Mouse (Mus musculus) kidney, embryonic 16.5 days (tissue): ENCODE data around the gene Zfp57. TPM values are rescaled to one million over a fixed set of nuclear protein-coding genes. Genes with fewer than 3 reads are reported as not detected.

Source experiments
- ATAC-seq: fragments of 200-750 bp; cut with Nextera tagmentation; 2 replicates; pipeline ENCODE4 v1.8.0; 2017; ENCODE audit warnings: moderate TSS enrichment; ENCODE audit not compliant: low FRiP score, low TSS enrichment
- H3K27ac ChIP-seq: fragments of 300-500 bp; sonication (generic); 2 replicates; pipeline ENCODE4 v1.5.1; 2014; ENCODE audit warnings: low read length
- H3K27me3 ChIP-seq: fragments of 300-500 bp; sonication (generic); 2 replicates; pipeline ENCODE4 v1.6.1; 2014; ENCODE audit warnings: low read length, control low read depth, mixed read lengths; ENCODE audit not compliant: insufficient read depth
- H3K36me3 ChIP-seq: fragments of 300-500 bp; sonication (generic); 2 replicates; pipeline ENCODE4 v1.6.1; 2014; ENCODE audit warnings: low read length, control low read depth, mixed read lengths; ENCODE audit not compliant: insufficient read depth
- H3K4me1 ChIP-seq: fragments of 300-500 bp; sonication (generic); 2 replicates; pipeline ENCODE4 v1.6.1; 2014; ENCODE audit warnings: low read length, control low read depth, mixed read lengths; ENCODE audit not compliant: insufficient read depth
- H3K4me2 ChIP-seq: fragments of 300-500 bp; sonication (generic); replicated peaks from 2 replicates; pipeline ENCODE4 v1.6.1; 2014; ENCODE audit warnings: low read depth, low read length
- H3K4me3 ChIP-seq: fragments of 300-500 bp; sonication (generic); 2 replicates; pipeline ENCODE4 v1.5.1; 2014; ENCODE audit warnings: mild to moderate bottlenecking, low read length
- H3K9ac ChIP-seq: fragments of 300-500 bp; sonication (generic); replicated peaks from 2 replicates; pipeline ENCODE4 v1.6.1; 2014; ENCODE audit warnings: low read length
- H3K9me3 ChIP-seq: fragments of 300-500 bp; sonication (generic); 2 replicates; pipeline ENCODE4 v1.6.1; 2016; ENCODE audit warnings: low read length, control low read depth
- whole genome bisulfite sequencing: fragments of 180-500 bp; shearing (Covaris S2); extraction: QIAGEN DNeasy Blood & Tissue Kit; methylation state at CpG from one replicate; pipeline ENCODE4 v1.1.7; 2014; 5-methylcytosine and 5-hydroxymethylcytosine counted together
- polyA plus RNA-seq: library from polyadenylated mRNA; unstranded; fragments of >200 nt; fragmentation: Nextera tagmentation; extraction: Ambion mirVana; gene quantifications from 2 replicates; pipeline ENCODE4 v1.2.1, GENCODE M21; 2015

The Zfp57 gene
- polyA plus RNA-seq, 1 experiment from 2014 or later, result 64.5 TPM

DNA sequence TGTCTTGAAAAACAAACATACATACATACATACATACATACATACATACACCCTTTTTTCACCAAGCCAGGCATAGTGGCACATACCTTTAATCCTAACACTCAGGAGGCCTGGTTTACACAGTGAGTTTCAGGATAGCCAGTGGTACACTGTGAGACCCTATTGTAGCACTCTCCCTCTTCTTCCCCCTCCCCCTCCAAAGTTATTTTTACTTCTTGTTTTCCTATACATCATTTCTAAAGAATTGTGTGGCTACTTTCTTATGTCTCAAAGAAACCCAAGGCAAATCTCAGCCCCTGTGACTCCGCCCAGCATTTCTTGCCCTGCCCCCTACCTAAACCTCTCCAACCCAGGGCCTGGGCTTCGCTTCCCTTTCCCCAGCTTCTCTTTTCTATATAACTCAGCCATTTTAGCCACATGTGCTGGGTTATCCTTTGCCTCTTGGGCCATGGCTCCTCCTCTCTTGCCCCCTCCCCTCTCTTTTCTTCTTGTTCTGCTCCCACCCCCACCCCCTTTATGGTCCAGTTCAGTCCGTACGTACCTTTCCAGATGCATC is 7.1 kb upstream of the Zfp57 start:
- WGBS, result 89% methylated on average over 4 of the region's 4 CpGs
- Histone ChIP-seq H3K9ac (no peak overlapping the region), H3K4me2 (no peak overlapping the region), H3K27me3 (peaks cover 10% of the 10 kb centered on the region), H3K9me3 (no peaks in the 10 kb centered on the region), H3K27ac (no peak overlapping the region), H3K4me1 (no peaks in the 10 kb centered on the region), H3K4me3 (no peak overlapping the region), H3K36me3 (no peaks in the 10 kb centered on the region)
- no peak for ATAC-seq

GRCm38 (mm10) chr17:36994528-36994927 is 6.4 kb upstream of the Zfp57 start:
- no peak overlapping the region for H3K9ac ChIP-seq
- H3K4me2 ChIP-seq, result no peak overlapping the region
- ATAC-seq, result no peak
- no peaks in the 10 kb centered on the region for H3K9me3 ChIP-seq
- H3K4me3 ChIP-seq, result no peak overlapping the region
- H3K27me3 ChIP-seq, result peaks cover 3% of the 10 kb centered on the region
- WGBS, result 89% methylated on average over 2 of the region's 2 CpGs
- no peaks in the 10 kb centered on the region for H3K36me3 ChIP-seq
- no peak overlapping the region for H3K27ac ChIP-seq
- H3K4me1 ChIP-seq, result no peaks in the 10 kb centered on the region

DNA sequence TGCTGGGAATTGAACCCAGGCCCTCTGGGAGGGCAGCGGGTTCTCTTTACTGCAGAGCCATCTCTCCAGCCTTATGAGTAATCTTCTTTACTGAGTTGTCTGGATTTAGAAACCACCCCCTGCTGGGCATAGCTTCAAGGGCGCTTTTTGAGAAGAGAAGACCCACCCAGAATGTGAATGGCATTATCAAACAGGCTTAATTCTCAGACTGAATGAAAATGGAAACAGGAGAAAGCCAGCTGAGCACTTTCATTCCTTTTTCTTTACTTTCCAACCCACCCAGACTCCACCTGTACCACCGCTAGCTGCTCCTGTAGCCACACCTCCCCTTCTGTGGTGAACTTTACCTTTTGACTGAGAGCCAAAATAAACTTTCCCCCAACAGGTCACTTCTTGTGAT is 5.5 kb upstream of the Zfp57 start:
- Histone ChIP-seq H3K27ac (no peak overlapping the region), H3K4me2 (no peak overlapping the region), H3K9ac (no peak overlapping the region), H3K4me1 (no peaks in the 10 kb centered on the region), H3K27me3 (no peaks in the 10 kb centered on the region), H3K4me3 (no peak overlapping the region), H3K9me3 (no peaks in the 10 kb centered on the region), H3K36me3 (no peaks in the 10 kb centered on the region)
- no peak for ATAC-seq
- 74% methylated on average over 3 of the region's 3 CpGs for WGBS

DNA sequence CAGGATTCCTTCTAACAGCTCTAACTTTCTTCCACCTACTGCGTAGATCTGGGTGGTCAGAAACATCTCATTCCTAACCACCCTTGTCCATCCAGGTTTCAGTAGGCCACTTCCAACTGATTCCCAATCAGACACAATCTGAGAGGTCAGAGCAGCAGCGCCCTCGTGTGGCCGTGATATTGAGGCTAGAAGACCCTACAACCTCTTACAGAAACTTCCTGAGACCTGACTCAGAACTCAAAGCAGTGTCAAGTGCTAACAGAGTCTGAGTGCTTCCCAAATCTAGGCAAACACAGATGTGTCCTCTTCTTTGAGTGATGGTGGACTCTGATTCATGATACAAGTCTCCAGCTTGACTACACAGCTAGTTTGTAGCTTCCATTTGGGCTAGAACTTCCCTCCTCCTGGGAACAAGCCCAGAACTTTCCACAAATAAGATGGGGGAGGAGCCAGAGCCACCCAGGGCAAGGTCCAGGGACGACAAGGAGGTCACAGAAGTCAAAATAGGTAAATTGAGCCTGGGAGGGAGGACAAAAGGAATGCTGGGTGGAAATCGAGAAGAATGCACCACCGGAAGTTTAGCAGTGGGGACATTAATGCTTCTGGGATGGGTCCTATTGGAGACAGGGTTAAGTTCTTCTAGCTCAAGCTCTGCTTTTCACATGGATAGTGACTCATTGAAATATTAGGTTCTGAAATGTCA is 3.8 kb upstream of the Zfp57 start:
- Histone ChIP-seq H3K27ac (no peak overlapping the region), H3K4me1 (no peaks in the 10 kb centered on the region), H3K27me3 (no peaks in the 10 kb centered on the region), H3K9ac (no peak overlapping the region), H3K9me3 (no peaks in the 10 kb centered on the region), H3K4me3 (no peak overlapping the region), H3K4me2 (no peak overlapping the region), H3K36me3 (no peaks in the 10 kb centered on the region)
- ATAC-seq, result peak; percentile 77; the same call in 1 of the 2 replicates
- WGBS, result 18% methylated on average over 7 of the region's 7 CpGs

GRCm38 (mm10) chr17:36998477-36998876 is 2.5 kb upstream of the Zfp57 start:
- no peaks in the 10 kb centered on the region for H3K9me3 ChIP-seq
- no peak overlapping the region for H3K9ac ChIP-seq
- 72% methylated on average over 2 of the region's 2 CpGs for WGBS

DNA sequence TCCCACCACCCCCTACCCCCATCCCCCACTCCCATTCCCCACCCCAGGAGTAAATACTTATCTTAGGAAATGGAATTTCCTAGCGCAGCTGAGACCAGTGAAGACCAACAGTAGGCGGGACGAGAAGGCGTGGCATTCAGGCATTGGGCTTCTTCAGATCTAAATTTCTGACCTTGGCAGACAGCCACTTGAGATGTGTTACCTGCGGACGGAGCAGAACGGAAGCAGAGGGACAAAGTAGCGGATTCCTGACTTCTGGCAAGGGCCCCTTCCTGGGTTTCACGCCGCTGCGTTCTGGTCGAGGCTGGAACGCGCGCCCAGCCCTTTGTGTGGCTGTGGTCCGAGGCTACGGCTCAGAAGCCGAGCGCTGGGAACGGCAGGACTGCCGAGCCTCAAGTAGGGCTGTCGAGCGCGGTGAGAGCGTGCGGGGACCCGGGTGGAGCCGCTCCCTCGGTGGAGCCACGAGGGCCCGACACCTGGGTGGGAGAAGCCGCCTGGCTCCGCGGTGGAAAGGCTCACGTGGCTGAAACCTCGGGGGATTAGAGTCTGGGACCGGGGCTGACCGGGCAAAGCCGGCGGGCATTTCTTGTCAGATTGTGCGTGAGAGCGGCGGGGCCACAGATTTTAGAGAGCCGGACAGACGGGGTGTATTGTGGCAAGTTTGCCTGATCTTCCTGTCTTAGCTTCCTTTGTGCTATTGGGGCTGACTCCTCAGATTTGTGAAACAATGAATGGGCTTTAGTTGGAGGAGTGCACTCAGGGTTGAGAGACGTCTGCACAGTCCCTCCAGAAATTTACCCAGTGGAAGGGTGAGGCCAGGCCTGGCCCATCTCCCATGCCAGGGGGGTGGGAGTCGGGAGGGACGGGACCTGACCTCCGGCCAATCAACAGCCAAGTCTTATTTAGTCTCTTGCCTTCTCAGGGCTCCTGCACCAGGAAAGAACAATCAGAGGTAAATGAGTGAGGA is 1.7 kb downstream of the Zfp57 start:
- WGBS, result under 1% methylated on average over 49 of the region's 49 CpGs
- H3K27ac ChIP-seq, result peak overlapping the region; percentile 86
- peak overlapping the region; percentile 76 for H3K4me2 ChIP-seq
- no peaks in the 10 kb centered on the region for H3K27me3 ChIP-seq
- peak overlapping the region; percentile 82 for H3K9ac ChIP-seq
- H3K4me3 ChIP-seq, result peak overlapping the region; percentile 69
- H3K36me3 ChIP-seq, result peaks cover 11% of the 10 kb centered on the region; the same call in 1 of the 2 replicates
- H3K9me3 ChIP-seq, result no peaks in the 10 kb centered on the region
- peaks cover 9% of the 10 kb centered on the region; the same call in 1 of the 2 replicates for H3K4me1 ChIP-seq
- peak; percentile 91 for ATAC-seq

More at GRCm38 (mm10) chr17:36998477-36998876, 2.5 kb upstream of the Zfp57 start:
- Histone ChIP-seq H3K4me3 (no peak overlapping the region), H3K27ac (no peak overlapping the region), H3K4me1 (peaks cover 5% of the 10 kb centered on the region; the same call in 1 of the 2 replicates), H3K4me2 (no peak overlapping the region), H3K27me3 (no peaks in the 10 kb centered on the region), H3K36me3 (no peaks in the 10 kb centered on the region)
- ATAC-seq, result no peak

GRCm38 (mm10) chr17:37003366-37003765 is 2.4 kb downstream of the Zfp57 start:
- H3K9ac ChIP-seq, result peak overlapping the region; percentile 82
- H3K4me3 ChIP-seq, result peak overlapping the region; percentile 69
- peak overlapping the region; percentile 76 for H3K4me2 ChIP-seq
- WGBS, result 35% methylated on average over 4 of the region's 4 CpGs
- H3K4me1 ChIP-seq, result peaks cover 9% of the 10 kb centered on the region; the same call in 1 of the 2 replicates
- H3K9me3 ChIP-seq, result no peaks in the 10 kb centered on the region
- peaks cover 11% of the 10 kb centered on the region for H3K36me3 ChIP-seq
- no peaks in the 10 kb centered on the region for H3K27me3 ChIP-seq
- H3K27ac ChIP-seq, result no peak overlapping the region
- ATAC-seq, result 0 out of 2 replicates have a peak, but pooled peaks have one; percentile 3

- 87% methylated on average over 6 of the region's 6 CpGs for WGBS
- no peak overlapping the region for H3K4me3 ChIP-seq
- no peak for ATAC-seq
- H3K9ac ChIP-seq, result no peak overlapping the region
- peaks cover 7% of the 10 kb centered on the region; the same call in 1 of the 2 replicates for H3K4me1 ChIP-seq
- no peaks in the 10 kb centered on the region for H3K27me3 ChIP-seq
- no peaks in the 10 kb centered on the region for H3K9me3 ChIP-seq
- H3K27ac ChIP-seq, result no peak overlapping the region
- no peak overlapping the region for H3K4me2 ChIP-seq
- H3K36me3 ChIP-seq, result peaks cover 28% of the 10 kb centered on the region
Observed at GRCm38 (mm10) chr17:37008161-37008560, 7.2 kb downstream of the Zfp57 start.

DNA sequence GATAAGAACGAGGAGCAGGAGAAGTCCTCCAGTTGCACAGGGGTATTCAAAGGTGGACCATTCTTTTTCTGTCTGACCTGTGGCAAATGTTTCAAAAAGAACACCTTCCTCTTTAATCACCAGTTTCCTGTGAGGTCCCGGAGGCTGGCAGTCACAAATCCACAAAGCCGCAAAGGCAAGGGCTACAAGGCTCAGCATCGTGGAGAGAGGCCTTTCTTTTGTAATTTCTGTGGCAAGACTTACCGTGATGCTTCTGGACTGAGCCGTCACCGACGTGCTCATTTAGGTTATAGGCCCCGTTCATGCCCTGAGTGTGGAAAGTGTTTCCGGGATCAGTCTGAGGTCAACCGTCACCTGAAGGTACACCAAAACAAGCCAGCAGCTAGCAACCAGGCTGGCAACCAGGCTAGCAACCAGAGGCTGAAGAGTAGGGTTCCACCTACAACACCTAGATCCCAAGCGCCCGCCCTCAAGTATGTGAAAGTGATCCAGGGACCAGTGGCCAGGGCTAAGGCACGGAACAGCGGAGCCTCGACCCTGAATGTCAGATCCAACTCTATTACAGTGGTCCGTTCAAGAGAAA is 8.6 kb downstream of the Zfp57 start:
- H3K9me3 ChIP-seq, result no peaks in the 10 kb centered on the region
- H3K4me2 ChIP-seq, result no peak overlapping the region
- no peak for ATAC-seq
- H3K27ac ChIP-seq, result no peak overlapping the region
- H3K36me3 ChIP-seq, result peaks cover 28% of the 10 kb centered on the region
- H3K4me3 ChIP-seq, result no peak overlapping the region
- H3K27me3 ChIP-seq, result no peaks in the 10 kb centered on the region
- no peak overlapping the region for H3K9ac ChIP-seq
- 89% methylated on average over 17 of the region's 17 CpGs for WGBS
- H3K4me1 ChIP-seq, result no peaks in the 10 kb centered on the region
